Mouse (Mus musculus): ENCODE results near the gene Tbcd. TPM values are rescaled to one million over a fixed set of nuclear protein-coding genes. Genes with fewer than 3 reads are reported as not detected.

The Tbcd gene
- total RNA-seq, 1 experiment, result 68.6 TPM

DNA sequence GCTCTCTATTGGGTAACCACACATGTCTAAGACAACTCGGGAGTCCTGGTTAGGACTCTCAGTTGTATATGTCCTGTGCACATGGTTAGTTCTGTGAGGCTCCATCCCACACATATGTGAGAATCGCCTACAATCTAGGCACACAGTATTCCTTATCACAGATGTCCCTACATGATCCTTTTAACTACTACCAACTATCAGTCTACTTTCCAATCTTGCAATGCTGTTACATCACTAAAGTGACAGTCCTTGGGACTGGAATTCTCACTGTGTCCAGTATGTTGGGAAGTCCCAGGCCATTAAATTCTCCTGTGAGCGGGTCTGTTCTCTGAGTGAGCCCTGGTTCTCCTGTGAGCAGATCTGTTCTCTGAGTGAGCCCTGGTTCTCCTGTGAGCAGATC is 101.7 kb downstream of the Tbcd start:
- Histone ChIP-seq H3K4me3 (ENCODE audit: insufficient read depth in 1 of 2, low read depth in 1 of 2, low read length in 2 of 2, poor library complexity in 1 of 2, severe bottlenecking in 1 of 2) (no peak overlapping the region), H3K4me1 (ENCODE audit: control insufficient read depth in 2 of 2, insufficient read depth in 2 of 2, low read length in 2 of 2, poor library complexity in 1 of 2) (0 out of 4 replicates have a peak, but pooled peaks cover 0 to 3% of the 10 kb centered on the region in 2 experiments), H3K9ac (ENCODE audit: insufficient read depth, low read depth, low read length, poor library complexity, severe bottlenecking) (no peak overlapping the region), H3K36me3 (ENCODE audit: control insufficient read depth, insufficient read depth, low read length, poor library complexity, severe bottlenecking) (peaks cover 2% of the 10 kb centered on the region; the same call in 1 of the 2 replicates), H3K27ac (ENCODE audit: insufficient read depth, low read depth, low read length, poor library complexity, severe bottlenecking) (no peak overlapping the region), H3K9me3 (ENCODE audit: control insufficient read depth, insufficient read depth, low read depth, low read length) (no peaks in the 10 kb centered on the region)
- DNase-seq (ENCODE audit: low read depth, low spot score), result no peak
- in situ Hi-C loops (cut with MboI; ENCODE audit: low sequenced_read_pairs in 2 of 2, unreplicated experiment in 2 of 2), result no loop called here
- TF ChIP-seq HCFC1 (IDR thresholded peaks at IDR 0.05; ENCODE audit: borderline replicate concordance, insufficient read depth, low read length) (no peak), MAFK (IDR thresholded peaks at IDR 0.05; ENCODE audit: insufficient read depth, low read depth, low read length) (no peak), ZC3H11A (IDR thresholded peaks at IDR 0.05; ENCODE audit: borderline replicate concordance, low read depth, low read length) (no peak), ZNF384 (IDR thresholded peaks at IDR 0.05; ENCODE audit: low read depth, low read length) (no peak), CHD2 (IDR thresholded peaks at IDR 0.05; ENCODE audit: low read depth, low read length) (no peak)

DNA sequence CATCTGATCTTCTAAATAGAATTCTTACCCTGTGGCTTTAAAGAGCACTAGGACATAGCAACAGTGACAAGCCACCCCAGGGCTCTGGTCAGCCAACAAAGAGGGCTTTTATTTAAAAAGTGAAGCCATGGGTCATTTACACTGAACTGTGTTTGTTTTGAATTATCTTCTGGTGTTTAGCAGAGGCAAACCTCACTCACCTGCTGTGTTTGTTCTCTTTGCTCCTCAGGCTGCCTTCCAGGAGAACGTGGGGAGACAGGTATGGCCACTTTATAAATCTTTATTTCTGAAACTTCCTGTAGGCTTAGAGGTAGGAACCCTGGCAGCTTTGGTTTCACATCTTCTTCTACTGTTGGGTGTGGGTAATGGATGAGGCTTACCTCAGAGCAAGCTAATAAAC is 105.0 kb downstream of the Tbcd start:
- Histone ChIP-seq H3K4me1 (ENCODE audit: control insufficient read depth in 2 of 2, insufficient read depth in 2 of 2, low read length in 2 of 2, poor library complexity in 1 of 2) (no peaks in the 10 kb centered on the region), H3K27ac (ENCODE audit: insufficient read depth, low read depth, low read length, poor library complexity, severe bottlenecking) (no peak overlapping the region), H3K4me3 (ENCODE audit: insufficient read depth in 1 of 2, low read depth in 1 of 2, low read length in 2 of 2, poor library complexity in 1 of 2, severe bottlenecking in 1 of 2) (no peak overlapping the region), H3K9ac (ENCODE audit: insufficient read depth, low read depth, low read length, poor library complexity, severe bottlenecking) (no peak overlapping the region), H3K36me3 (ENCODE audit: control insufficient read depth, insufficient read depth, low read length, poor library complexity, severe bottlenecking) (no peaks in the 10 kb centered on the region), H3K9me3 (ENCODE audit: control insufficient read depth, insufficient read depth, low read depth, low read length) (no peaks in the 10 kb centered on the region)
- TF ChIP-seq ZNF384 (IDR thresholded peaks at IDR 0.05; ENCODE audit: low read depth, low read length) (no peak), MAFK (IDR thresholded peaks at IDR 0.05; ENCODE audit: insufficient read depth, low read depth, low read length) (no peak), CHD2 (IDR thresholded peaks at IDR 0.05; ENCODE audit: low read depth, low read length) (no peak), ZC3H11A (IDR thresholded peaks at IDR 0.05; ENCODE audit: borderline replicate concordance, low read depth, low read length) (no peak)
- no peak for DNase-seq (ENCODE audit: low read depth, low spot score)
- in situ Hi-C loops (cut with MboI; ENCODE audit: low sequenced_read_pairs in 2 of 2, unreplicated experiment in 2 of 2), result no loop called here

- no peaks in the 10 kb centered on the region for H3K9me3 ChIP-seq (ENCODE audit: control insufficient read depth, insufficient read depth, low read depth, low read length)
- H3K36me3 ChIP-seq (ENCODE audit: control insufficient read depth, insufficient read depth, low read length, poor library complexity, severe bottlenecking), result no peaks in the 10 kb centered on the region
- in situ Hi-C loops (cut with MboI; ENCODE audit: low sequenced_read_pairs in 2 of 2, unreplicated experiment in 2 of 2), result no loop called here
- TF ChIP-seq MAFK (IDR thresholded peaks at IDR 0.05; ENCODE audit: insufficient read depth, low read depth, low read length), result no peak
- TF ChIP-seq HCFC1 (IDR thresholded peaks at IDR 0.05; ENCODE audit: borderline replicate concordance, insufficient read depth, low read length), result no peak
- no peak for TF ChIP-seq ZC3H11A (IDR thresholded peaks at IDR 0.05; ENCODE audit: borderline replicate concordance, low read depth, low read length)
- no peak for TF ChIP-seq CHD2 (IDR thresholded peaks at IDR 0.05; ENCODE audit: low read depth, low read length)
- no peak for TF ChIP-seq ZNF384 (IDR thresholded peaks at IDR 0.05; ENCODE audit: low read depth, low read length)
- H3K27ac ChIP-seq (ENCODE audit: insufficient read depth, low read depth, low read length, poor library complexity, severe bottlenecking), result no peak overlapping the region
- no peak for DNase-seq (ENCODE audit: low read depth, low spot score)
- H3K9ac ChIP-seq (ENCODE audit: insufficient read depth, low read depth, low read length, poor library complexity, severe bottlenecking), result no peak overlapping the region
- H3K4me1 ChIP-seq (ENCODE audit: control insufficient read depth in 2 of 2, insufficient read depth in 2 of 2, low read length in 2 of 2, poor library complexity in 1 of 2), result no peaks in the 10 kb centered on the region
- H3K4me3 ChIP-seq (ENCODE audit: insufficient read depth in 1 of 2, low read depth in 1 of 2, low read length in 2 of 2, poor library complexity in 1 of 2, severe bottlenecking in 1 of 2), result no peak overlapping the region
These were observed 106.2 kb downstream of the Tbcd start for GRCm38 (mm10) chr11:121557946-121558345.

- Histone ChIP-seq H3K27ac (ENCODE audit: insufficient read depth, low read depth, low read length, poor library complexity, severe bottlenecking) (no peak overlapping the region), H3K4me1 (ENCODE audit: control insufficient read depth in 2 of 2, insufficient read depth in 2 of 2, low read length in 2 of 2, poor library complexity in 1 of 2) (no peaks in the 10 kb centered on the region), H3K9me3 (ENCODE audit: control insufficient read depth, insufficient read depth, low read depth, low read length) (no peaks in the 10 kb centered on the region), H3K4me3 (ENCODE audit: insufficient read depth in 1 of 2, low read depth in 1 of 2, low read length in 2 of 2, poor library complexity in 1 of 2, severe bottlenecking in 1 of 2) (no peak overlapping the region), H3K9ac (ENCODE audit: insufficient read depth, low read depth, low read length, poor library complexity, severe bottlenecking) (no peak overlapping the region), H3K36me3 (ENCODE audit: control insufficient read depth, insufficient read depth, low read length, poor library complexity, severe bottlenecking) (no peaks in the 10 kb centered on the region)
- DNase-seq (ENCODE audit: low read depth, low spot score), result no peak
- TF ChIP-seq ZNF384 (IDR thresholded peaks at IDR 0.05; ENCODE audit: low read depth, low read length) (no peak), ZC3H11A (IDR thresholded peaks at IDR 0.05; ENCODE audit: borderline replicate concordance, low read depth, low read length) (no peak), HCFC1 (IDR thresholded peaks at IDR 0.05; ENCODE audit: borderline replicate concordance, insufficient read depth, low read length) (no peak), CHD2 (IDR thresholded peaks at IDR 0.05; ENCODE audit: low read depth, low read length) (no peak), MAFK (IDR thresholded peaks at IDR 0.05; ENCODE audit: insufficient read depth, low read depth, low read length) (no peak)
- in situ Hi-C loops (cut with MboI; ENCODE audit: low sequenced_read_pairs in 2 of 2, unreplicated experiment in 2 of 2), result no loop called here
These were observed 106.8 kb downstream of the Tbcd start for GRCm38 (mm10) chr11:121558522-121558921.

Measured in ES-E14 (cell line).